Comparison of ENCODE assay signal across 8 mouse cellular contexts in genomic region chr5:24908141-24908819, GRCm38 (mm10).
DNase-seq lines count a peak whose midpoint lies in the region; ATAC-seq and TF ChIP-seq lines count a peak whose summit lies in the region.

No protein-coding gene starts in this region.

- in situ Hi-C loops in ES-E14 (cut with MboI; ENCODE audit: low sequenced_read_pairs in 2 of 2, unreplicated experiment in 2 of 2): no loop called here

- peak; percentile 76 for DNase-seq in ES-E14 (ENCODE audit: low read depth, low spot score)
- DNase-seq in heart, postnatal 36 days: peak; percentile 78 to 87
- DNase-seq in layer of hippocampus, adult 8-10 months (ENCODE audit: low spot score in 2 of 2): peak; percentile 78 to 80
- DNase-seq in ovary, postnatal 14 days (ENCODE audit: low spot score): peak; percentile 72
- DNase-seq in thymus, postnatal 10 days (ENCODE audit: low spot score in 2 of 2): peak; percentile 92 to 93

- peak overlapping the region; percentile 80 to 89 for H3K4me3 ChIP-seq in ES-E14 (ENCODE audit: insufficient read depth in 1 of 2, low read depth in 1 of 2, low read length in 2 of 2, poor library complexity in 1 of 2, severe bottlenecking in 1 of 2)
- peak overlapping the region; percentile 94 for H3K4me3 ChIP-seq in forebrain, embryonic 16.5 days (replicated peaks; ENCODE audit: low read length)
- peak overlapping the region; percentile 74 for H3K4me3 ChIP-seq in lung, embryonic 15.5 days

- H3K4me1 ChIP-seq in ES-E14 (ENCODE audit: control insufficient read depth in 2 of 2, insufficient read depth in 2 of 2, low read length in 2 of 2, poor library complexity in 1 of 2): peaks cover 0 to 9% of the 10 kb centered on the region in 2 experiments; a peak in 1 of 4 replicates
- peaks cover 27% of the 10 kb centered on the region for H3K4me1 ChIP-seq in forebrain, embryonic 16.5 days (replicated peaks; ENCODE audit: control insufficient read depth, insufficient read depth, low read length)
- H3K4me1 ChIP-seq in lung, embryonic 15.5 days: peaks cover 14% of the 10 kb centered on the region

- peak overlapping the region; percentile 79 for H3K4me2 ChIP-seq in forebrain, embryonic 16.5 days (ENCODE audit: low read length)
- peak overlapping the region; percentile 86 for H3K4me2 ChIP-seq in lung, embryonic 15.5 days

- WGBS in forebrain, embryonic 16.5 days: under 1% methylated on average over 68 of the region's 87 CpGs
- under 1% methylated on average over 84 of the region's 87 CpGs for WGBS in lung, embryonic 15.5 days

- peak overlapping the region; percentile 88 for H3K27ac ChIP-seq in ES-E14 (ENCODE audit: insufficient read depth, low read depth, low read length, poor library complexity, severe bottlenecking)
- H3K27ac ChIP-seq in forebrain, embryonic 16.5 days (ENCODE audit: low read length): peak overlapping the region; percentile 96
- H3K27ac ChIP-seq in lung, embryonic 15.5 days: peak overlapping the region; percentile 95

- peak overlapping the region; percentile 93 for H3K9ac ChIP-seq in ES-E14 (ENCODE audit: insufficient read depth, low read depth, low read length, poor library complexity, severe bottlenecking)
- peak overlapping the region; percentile 97 for H3K9ac ChIP-seq in forebrain, embryonic 16.5 days (replicated peaks; ENCODE audit: low read depth, low read length)
- H3K9ac ChIP-seq in lung, embryonic 15.5 days: peak overlapping the region; percentile 69

- H3K27me3 ChIP-seq in forebrain, embryonic 16.5 days (replicated peaks; ENCODE audit: control insufficient read depth, insufficient read depth, low read length): no peaks in the 10 kb centered on the region
- no peaks in the 10 kb centered on the region for H3K27me3 ChIP-seq in lung, embryonic 15.5 days

- no peaks in the 10 kb centered on the region for H3K36me3 ChIP-seq in ES-E14 (ENCODE audit: control insufficient read depth, insufficient read depth, low read length, poor library complexity, severe bottlenecking)
- H3K36me3 ChIP-seq in forebrain, embryonic 16.5 days (ENCODE audit: control insufficient read depth, insufficient read depth): no peaks in the 10 kb centered on the region
- no peaks in the 10 kb centered on the region for H3K36me3 ChIP-seq in lung, embryonic 15.5 days

- intact Hi-C loops in heart, postnatal 36 days (cut with DNase I): loop anchor here (1.0 to 5.0 kb wide), 3 partner anchors 65 to 99 kb away; no protein-coding TSS in a partner anchor

- ATAC-seq in cerebellum, adult (ENCODE audit: insufficient number of reproducible peaks, low FRiP score, low TSS enrichment): peak; percentile 84
- peak; percentile 95 for ATAC-seq in forebrain, embryonic 16.5 days
- ATAC-seq in lung, embryonic 15.5 days (ENCODE audit: borderline replicate concordance, extremely low read depth, low FRiP score, low TSS enrichment): peak; percentile 90

- no peaks in the 10 kb centered on the region for H3K9me3 ChIP-seq in ES-E14 (ENCODE audit: control insufficient read depth, insufficient read depth, low read depth, low read length)
- no peaks in the 10 kb centered on the region for H3K9me3 ChIP-seq in forebrain, embryonic 16.5 days (ENCODE audit: control insufficient read depth, low read length)
- H3K9me3 ChIP-seq in lung, embryonic 15.5 days: no peaks in the 10 kb centered on the region

TF ChIP-seq in ES-E14, 5 proteins besides CTCF, POLR2A, EP300 and RAD21:
- TF ChIP-seq ZNF384 (IDR thresholded peaks at IDR 0.05; ENCODE audit: low read depth, low read length) (no peak), ZC3H11A (IDR thresholded peaks at IDR 0.05; ENCODE audit: borderline replicate concordance, low read depth, low read length) (no peak), HCFC1 (IDR thresholded peaks at IDR 0.05; ENCODE audit: borderline replicate concordance, insufficient read depth, low read length) (no peak; the same call in 1 of the 2 replicates), MAFK (IDR thresholded peaks at IDR 0.05; ENCODE audit: insufficient read depth, low read depth, low read length) (no peak), CHD2 (IDR thresholded peaks at IDR 0.05; ENCODE audit: low read depth, low read length) (no peak)

Comparison
In these comparisons a context has a peak if more than half of its experiments do, and no peak if none do; other contexts are left out.
1. Peak in every context shown above with its lines: DNase-seq, ATAC-seq, H3K4me3 ChIP-seq and H3K27ac ChIP-seq.